Mouse (Mus musculus): ENCODE data around the gene Gch1. TPM values are rescaled to one million over a fixed set of nuclear protein-coding genes. Genes with fewer than 3 reads are reported as not detected.

Gene Gch1
- polyA plus RNA-seq, 1 experiment = 15.5 TPM

GRCm38 (mm10) chr14:47229796-47230376, 40.7 kb upstream of the Gch1 start:
- DNase-seq = no peak
- Histone ChIP-seq H3K4me3 (ENCODE audit: control insufficient read depth, insufficient read depth, low read length) (no peak overlapping the region), H3K27me3 (ENCODE audit: control insufficient read depth, insufficient read depth, low read length) (no peaks in the 10 kb centered on the region), H3K27ac (ENCODE audit: control insufficient read depth, insufficient read depth, low read length) (no peak overlapping the region), H3K36me3 (ENCODE audit: control insufficient read depth, insufficient read depth, low read length) (no peaks in the 10 kb centered on the region), H3K4me1 (replicated peaks; ENCODE audit: control insufficient read depth, insufficient read depth, low read length) (peaks cover 2% of the 10 kb centered on the region)
- TF ChIP-seq POLR2A (IDR thresholded peaks at IDR 0.05; ENCODE audit: control insufficient read depth, extremely low read depth, insufficient read depth, low read length, poor library complexity) (no peak), CTCF (IDR thresholded peaks at IDR 0.05; ENCODE audit: borderline replicate concordance, control insufficient read depth, extremely low read depth, insufficient read depth, low read length, poor library complexity) (no peak)
- 72% methylated on average over 11 of the region's 11 CpGs for WGBS

- no peak overlapping the region for H3K4me3 ChIP-seq (ENCODE audit: control insufficient read depth, insufficient read depth, low read length)
- WGBS = 98% methylated on average over 8 of the region's 8 CpGs
- TF ChIP-seq POLR2A (IDR thresholded peaks at IDR 0.05; ENCODE audit: control insufficient read depth, extremely low read depth, insufficient read depth, low read length, poor library complexity) (no peak), CTCF (IDR thresholded peaks at IDR 0.05; ENCODE audit: borderline replicate concordance, control insufficient read depth, extremely low read depth, insufficient read depth, low read length, poor library complexity) (no peak)
- H3K27me3 ChIP-seq (ENCODE audit: control insufficient read depth, insufficient read depth, low read length) = no peaks in the 10 kb centered on the region
- H3K27ac ChIP-seq (ENCODE audit: control insufficient read depth, insufficient read depth, low read length) = no peak overlapping the region
- DNase-seq = no peak
- no peaks in the 10 kb centered on the region for H3K36me3 ChIP-seq (ENCODE audit: control insufficient read depth, insufficient read depth, low read length)
- peaks cover 23% of the 10 kb centered on the region for H3K4me1 ChIP-seq (replicated peaks; ENCODE audit: control insufficient read depth, insufficient read depth, low read length)
Measured at GRCm38 (mm10) chr14:47225931-47226330, 36.7 kb upstream of the Gch1 start.

- Histone ChIP-seq H3K36me3 (ENCODE audit: control insufficient read depth, insufficient read depth, low read length) (no peaks in the 10 kb centered on the region), H3K27me3 (ENCODE audit: control insufficient read depth, insufficient read depth, low read length) (no peaks in the 10 kb centered on the region), H3K4me3 (ENCODE audit: control insufficient read depth, insufficient read depth, low read length) (no peak overlapping the region), H3K27ac (ENCODE audit: control insufficient read depth, insufficient read depth, low read length) (peak overlapping the region; percentile 81), H3K4me1 (replicated peaks; ENCODE audit: control insufficient read depth, insufficient read depth, low read length) (peaks cover 27% of the 10 kb centered on the region)
- WGBS = 68% methylated on average over 10 of the region's 10 CpGs
- TF ChIP-seq POLR2A (IDR thresholded peaks at IDR 0.05; ENCODE audit: control insufficient read depth, extremely low read depth, insufficient read depth, low read length, poor library complexity) = no peak
- TF ChIP-seq CTCF (IDR thresholded peaks at IDR 0.05; ENCODE audit: borderline replicate concordance, control insufficient read depth, extremely low read depth, insufficient read depth, low read length, poor library complexity) = 0 out of 2 replicates have a peak, but pooled peaks have one; percentile 62
- peak; percentile 50 for DNase-seq
Measured at GRCm38 (mm10) chr14:47224476-47225325, 35.5 kb upstream of the Gch1 start.

- no peak for TF ChIP-seq CTCF (IDR thresholded peaks at IDR 0.05; ENCODE audit: borderline replicate concordance, control insufficient read depth, extremely low read depth, insufficient read depth, low read length, poor library complexity)
- TF ChIP-seq POLR2A (IDR thresholded peaks at IDR 0.05; ENCODE audit: control insufficient read depth, extremely low read depth, insufficient read depth, low read length, poor library complexity) = no peak; the same call in 1 of the 2 replicates
- H3K36me3 ChIP-seq (ENCODE audit: control insufficient read depth, insufficient read depth, low read length) = no peaks in the 10 kb centered on the region
- 23% methylated on average over 11 of the region's 11 CpGs for WGBS
- peaks cover 27% of the 10 kb centered on the region for H3K4me1 ChIP-seq (replicated peaks; ENCODE audit: control insufficient read depth, insufficient read depth, low read length)
- peak overlapping the region; percentile 94 for H3K27ac ChIP-seq (ENCODE audit: control insufficient read depth, insufficient read depth, low read length)
- H3K27me3 ChIP-seq (ENCODE audit: control insufficient read depth, insufficient read depth, low read length) = no peaks in the 10 kb centered on the region
- no peak overlapping the region for H3K4me3 ChIP-seq (ENCODE audit: control insufficient read depth, insufficient read depth, low read length)
- DNase-seq = peak; percentile 84
Measured at GRCm38 (mm10) chr14:47222631-47223450, 33.6 kb upstream of the Gch1 start.

- Histone ChIP-seq H3K27ac (ENCODE audit: control insufficient read depth, insufficient read depth, low read length) (no peak overlapping the region), H3K4me1 (replicated peaks; ENCODE audit: control insufficient read depth, insufficient read depth, low read length) (peaks cover 27% of the 10 kb centered on the region), H3K27me3 (ENCODE audit: control insufficient read depth, insufficient read depth, low read length) (no peaks in the 10 kb centered on the region), H3K4me3 (ENCODE audit: control insufficient read depth, insufficient read depth, low read length) (no peak overlapping the region), H3K36me3 (ENCODE audit: control insufficient read depth, insufficient read depth, low read length) (no peaks in the 10 kb centered on the region)
- 95% methylated on average over 11 of the region's 11 CpGs for WGBS
- DNase-seq = peak; percentile 14
- TF ChIP-seq CTCF (IDR thresholded peaks at IDR 0.05; ENCODE audit: borderline replicate concordance, control insufficient read depth, extremely low read depth, insufficient read depth, low read length, poor library complexity) (no peak), POLR2A (IDR thresholded peaks at IDR 0.05; ENCODE audit: control insufficient read depth, extremely low read depth, insufficient read depth, low read length, poor library complexity) (no peak)
Measured at GRCm38 (mm10) chr14:47221567-47221966, 32.4 kb upstream of the Gch1 start.

Data from thymus, adult 2 months (tissue).